Comparison of ENCODE assay signal across 8 mouse cellular contexts in the genomic region with DNA sequence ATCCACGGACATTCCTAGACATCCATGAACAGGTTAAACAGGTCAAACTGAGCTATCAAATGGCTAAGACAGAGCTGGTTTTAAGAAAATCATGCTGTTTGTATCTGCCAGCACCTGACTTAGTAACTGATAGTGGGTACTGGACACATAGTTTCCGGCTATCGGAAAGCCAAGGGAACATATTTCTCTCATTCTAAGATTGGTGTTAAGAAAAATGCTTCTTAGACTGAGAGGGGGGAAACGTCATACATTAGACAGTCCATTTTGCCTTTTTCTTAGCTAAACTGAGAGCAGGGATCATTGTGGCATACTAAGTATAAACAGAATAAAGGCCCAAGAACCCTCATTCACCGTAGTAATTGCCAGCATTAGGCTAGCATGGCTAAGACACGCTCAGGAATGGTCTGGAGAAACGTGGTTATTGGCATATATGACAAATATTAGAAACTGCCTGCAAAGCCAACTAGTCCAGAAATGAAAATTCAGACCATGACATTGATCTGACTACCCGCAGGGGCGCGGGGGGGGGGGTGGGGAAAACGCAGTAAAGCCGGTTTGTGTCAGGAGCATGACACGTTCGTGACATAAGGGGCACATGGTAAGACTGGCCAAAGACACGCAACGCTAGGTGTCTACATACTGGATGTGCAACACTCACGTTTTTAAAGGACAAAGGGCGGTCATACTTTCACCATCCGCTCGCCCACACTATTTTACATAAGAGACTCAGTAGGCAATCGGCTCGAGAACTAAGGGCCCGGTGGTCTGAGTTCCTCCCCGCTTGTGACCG. TPM values are rescaled to one million over a fixed set of nuclear protein-coding genes. Genes with fewer than 3 reads are reported as not detected.
A peak's percentile ranks its signal among the peaks of the same experiment; 100 is the strongest.
DNase-seq lines count a peak whose midpoint lies in the region; ATAC-seq lines count a peak whose summit lies in the region.

No protein-coding gene starts in this region.

- peak overlapping the region; percentile 99 for H3K4me3 ChIP-seq in kidney, embryonic 14.5 days (ENCODE audit: low read length)
- peak overlapping the region; percentile 97 for H3K4me3 ChIP-seq in forebrain, embryonic 11.5 days (ENCODE audit: low read depth, low read length)
- H3K4me3 ChIP-seq in stomach, embryonic 15.5 days (replicated peaks): peak overlapping the region; percentile 97

- ATAC-seq in kidney, embryonic 14.5 days (ENCODE audit: low FRiP score, low TSS enrichment): peak; percentile 26; the same call in 1 of the 2 replicates
- ATAC-seq in forebrain, embryonic 11.5 days (replicated peaks; ENCODE audit: low FRiP score): peak; percentile 42
- peak; percentile 6 for ATAC-seq in inflammation-experienced regulatory T-cells, adult 6 months
- no peak; the same call in 1 of the 2 replicates for ATAC-seq in stomach, embryonic 15.5 days (ENCODE audit: insufficient read depth, low FRiP score, low read depth)

- H3K27ac ChIP-seq in kidney, embryonic 14.5 days (ENCODE audit: low read depth, low read length): peak overlapping the region; percentile 99
- peak overlapping the region; percentile 99 for H3K27ac ChIP-seq in forebrain, embryonic 11.5 days (ENCODE audit: low read depth, low read length)
- peak overlapping the region; percentile 99 for H3K27ac ChIP-seq in stomach, embryonic 15.5 days

- WGBS in kidney, embryonic 14.5 days: 4% methylated on average over 25 of the region's 25 CpGs
- WGBS in forebrain, embryonic 11.5 days: 9% methylated on average over 25 of the region's 25 CpGs
- 2% methylated on average over 25 of the region's 25 CpGs for WGBS in stomach, embryonic 15.5 days

- no peak for DNase-seq in kidney, postnatal 4 days
- DNase-seq in MN1 (ENCODE audit: low spot score): peak; percentile 71
- peak; percentile 75 for DNase-seq in forebrain, embryonic 11.5 days (ENCODE audit: low spot score)
- peak; percentile 68 for DNase-seq in lung, postnatal 36 days
- DNase-seq in thymus, postnatal 36 days: no peak

- H3K4me1 ChIP-seq in kidney, embryonic 14.5 days (ENCODE audit: control insufficient read depth, insufficient read depth, low read length): peaks cover 18% of the 10 kb centered on the region
- peaks cover 12% of the 10 kb centered on the region; the same call in 1 of the 2 replicates for H3K4me1 ChIP-seq in forebrain, embryonic 11.5 days (replicated peaks; ENCODE audit: control insufficient read depth, insufficient read depth, low read length)
- H3K4me1 ChIP-seq in stomach, embryonic 15.5 days: peaks cover 11% of the 10 kb centered on the region

- H3K4me2 ChIP-seq in kidney, embryonic 14.5 days (replicated peaks; ENCODE audit: low read depth, low read length): peak overlapping the region; percentile 66
- H3K4me2 ChIP-seq in forebrain, embryonic 11.5 days (ENCODE audit: low read depth, low read length, severe bottlenecking): peak overlapping the region; percentile 77
- H3K4me2 ChIP-seq in stomach, embryonic 15.5 days: peak overlapping the region; percentile 61

- H3K9me3 ChIP-seq in kidney, embryonic 14.5 days (ENCODE audit: control insufficient read depth, low read length): no peaks in the 10 kb centered on the region
- no peaks in the 10 kb centered on the region for H3K9me3 ChIP-seq in forebrain, embryonic 11.5 days (ENCODE audit: control insufficient read depth, low read length)
- H3K9me3 ChIP-seq in stomach, embryonic 15.5 days: no peaks in the 10 kb centered on the region

- peak overlapping the region; percentile 100 for H3K9ac ChIP-seq in kidney, embryonic 14.5 days (ENCODE audit: low read depth, low read length)
- H3K9ac ChIP-seq in forebrain, embryonic 11.5 days (ENCODE audit: low read length): peak overlapping the region; percentile 100
- H3K9ac ChIP-seq in stomach, embryonic 15.5 days: peak overlapping the region; percentile 97

- no peaks in the 10 kb centered on the region; the same call in 1 of the 2 replicates for H3K36me3 ChIP-seq in kidney, embryonic 14.5 days (ENCODE audit: control insufficient read depth, insufficient read depth, low read length)
- H3K36me3 ChIP-seq in forebrain, embryonic 11.5 days (ENCODE audit: control insufficient read depth, insufficient read depth, low read length): no peaks in the 10 kb centered on the region
- no peaks in the 10 kb centered on the region for H3K36me3 ChIP-seq in stomach, embryonic 15.5 days

- H3K27me3 ChIP-seq in kidney, embryonic 14.5 days (ENCODE audit: control insufficient read depth, insufficient read depth, low read length): no peaks in the 10 kb centered on the region
- no peaks in the 10 kb centered on the region for H3K27me3 ChIP-seq in forebrain, embryonic 11.5 days (ENCODE audit: control insufficient read depth, insufficient read depth, low read length)
- no peaks in the 10 kb centered on the region for H3K27me3 ChIP-seq in stomach, embryonic 15.5 days (replicated peaks)

RNA-seq across cellular contexts. Expression of a gene that starts 0.7 kb away (rescaled TPM):
- polyA plus RNA-seq in kidney, embryonic 14.5 days (2014; fragmentation: Nextera tagmentation; extraction: Ambion mirVana): 23.9 and 26.2 TPM in 2 replicates
- polyA plus RNA-seq in forebrain, embryonic 11.5 days (2014; fragmentation: Nextera tagmentation; extraction: Ambion mirVana): 25.2 and 28.2 TPM in 2 replicates
- 1 to 10 TPM; 4.6 to 6.1 (median 5.8) TPM for polyA plus RNA-seq in inflammation-experienced regulatory T-cells, adult 6 months (2017; shearing (Covaris generic))
- 30.9 and 34.9 TPM in 2 replicates for polyA plus RNA-seq in stomach, embryonic 15.5 days (2015; fragmentation: Nextera tagmentation; extraction: Ambion mirVana)

RNA-seq across cellular contexts. Expression of a gene that starts 0.8 kb away (rescaled TPM):
- polyA plus RNA-seq in kidney, embryonic 14.5 days (2014; fragmentation: Nextera tagmentation; extraction: Ambion mirVana): 283 and 332 TPM in 2 replicates
- polyA plus RNA-seq in forebrain, embryonic 11.5 days (2014; fragmentation: Nextera tagmentation; extraction: Ambion mirVana): 436 and 475 TPM in 2 replicates
- polyA plus RNA-seq in inflammation-experienced regulatory T-cells, adult 6 months (2017; shearing (Covaris generic)): 100 to 1,000 TPM; 197 to 282 (median 262) TPM
- 191 and 208 TPM in 2 replicates for polyA plus RNA-seq in stomach, embryonic 15.5 days (2015; fragmentation: Nextera tagmentation; extraction: Ambion mirVana)

RNA-seq across cellular contexts. Expression of a gene that starts 43.3 kb away (rescaled TPM):
- 16.0 and 22.2 TPM in 2 replicates for polyA plus RNA-seq in kidney, embryonic 14.5 days (2014; fragmentation: Nextera tagmentation; extraction: Ambion mirVana)
- polyA plus RNA-seq in forebrain, embryonic 11.5 days (2014; fragmentation: Nextera tagmentation; extraction: Ambion mirVana): 1.8 and 1.9 TPM in 2 replicates
- polyA plus RNA-seq in inflammation-experienced regulatory T-cells, adult 6 months (2017; shearing (Covaris generic)): not detected
- polyA plus RNA-seq in stomach, embryonic 15.5 days (2015; fragmentation: Nextera tagmentation; extraction: Ambion mirVana): 57.5 and 78.6 TPM in 2 replicates

RNA-seq across cellular contexts. Expression of a gene that starts 56.8 kb away (rescaled TPM):
- polyA plus RNA-seq in kidney, embryonic 14.5 days (2014; fragmentation: Nextera tagmentation; extraction: Ambion mirVana): 5.1 and 6.3 TPM in 2 replicates
- 3.5 and 4.3 TPM in 2 replicates for polyA plus RNA-seq in forebrain, embryonic 11.5 days (2014; fragmentation: Nextera tagmentation; extraction: Ambion mirVana)
- polyA plus RNA-seq in inflammation-experienced regulatory T-cells, adult 6 months (2017; shearing (Covaris generic)): 1 to 10 TPM; 1.3 to 5.6 (median 2.8) TPM
- 35.8 and 37.5 TPM in 2 replicates for polyA plus RNA-seq in stomach, embryonic 15.5 days (2015; fragmentation: Nextera tagmentation; extraction: Ambion mirVana)

Comparison
In these comparisons a context has a peak if more than half of its experiments do, and no peak if none do; other contexts are left out.
1. DNase-seq: peak in MN1 (single experiment), forebrain, embryonic 11.5 days (single experiment) and lung, postnatal 36 days (single experiment); none in kidney, postnatal 4 days (0 of 2) and thymus, postnatal 36 days (0 of 2).
2. Peak in every context shown above with its lines, with median percentiles within 50 percentile points of each other: H3K27ac ChIP-seq, H3K4me2 ChIP-seq, H3K4me3 ChIP-seq and H3K9ac ChIP-seq.